Mouse (Mus musculus): ENCODE measurements at regions not wholly inside any gene's neighbourhood (a gene's known extent, or its start where the extent isn't known, plus 50 kb on each side); places are given as distances from the start of the nearest gene placed in this dataset.
"Not testable (repeated sequence)": the region's sequence is repeated elsewhere in the genome, so short reads cannot be mapped to it uniquely, and the experiment has no call there.

DNA sequence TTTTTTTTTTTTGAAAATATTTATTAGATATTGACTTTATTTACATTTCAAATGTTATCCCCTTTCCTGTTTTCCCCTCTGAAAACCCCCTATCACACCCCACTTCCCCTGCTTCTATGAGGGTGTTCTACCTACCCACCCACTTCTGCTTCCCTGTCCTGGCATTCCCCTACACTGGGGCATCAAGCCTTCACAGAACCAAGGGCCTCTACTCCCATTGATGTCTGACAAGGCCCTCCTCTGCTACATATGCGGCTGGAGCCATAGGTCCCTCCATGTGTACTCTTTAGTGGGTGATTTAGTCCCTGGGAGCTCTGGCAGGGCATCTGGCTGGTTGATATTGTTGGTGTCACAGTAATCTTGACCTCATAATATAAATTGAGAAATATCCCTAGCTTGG, 79.1 kb downstream of the Gm13691 start:
- TF ChIP-seq CTCF, EP300 (IDR thresholded peaks at IDR 0.05; ENCODE audit: low read depth): not testable (repeated sequence)

Data from liver, postnatal 0 days (tissue).